Mouse (Mus musculus) ES-Bruce4 (cell line): ENCODE results near the gene Sub1.

Source experiments
- CTCF ChIP-seq: IDR thresholded peaks from one replicate; pipeline ENCODE4 v1.8.1; 2011; ENCODE audit warnings: low read depth, low read length
- POLR2A ChIP-seq: IDR thresholded peaks from one replicate; pipeline ENCODE4 v1.8.1; 2011; ENCODE audit warnings: low read length; ENCODE audit not compliant: insufficient read depth

DNA sequence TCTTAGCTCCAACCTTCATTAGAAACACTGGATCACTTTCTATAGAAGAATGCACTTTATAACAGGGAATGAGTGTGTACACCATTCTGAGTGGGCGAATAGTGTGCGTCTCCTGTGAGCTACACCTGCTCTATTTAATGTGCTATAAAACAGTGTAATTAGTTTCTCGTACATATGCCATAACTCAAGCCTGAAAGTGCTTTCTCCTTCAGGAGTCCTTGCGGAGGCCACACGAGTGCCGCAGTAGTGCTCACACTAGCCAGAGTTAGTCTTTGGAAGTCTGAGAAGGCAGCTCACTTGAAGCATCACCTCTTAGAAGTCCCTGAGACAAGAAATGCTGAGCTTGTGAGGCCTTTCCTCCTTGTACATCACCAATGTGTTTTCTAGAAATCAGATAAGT is 9.4 kb upstream of the Sub1 start:
- TF ChIP-seq POLR2A (no peak), CTCF (no peak)
